32 mouse cellular contexts compared by ENCODE assay signal in the genomic region with DNA sequence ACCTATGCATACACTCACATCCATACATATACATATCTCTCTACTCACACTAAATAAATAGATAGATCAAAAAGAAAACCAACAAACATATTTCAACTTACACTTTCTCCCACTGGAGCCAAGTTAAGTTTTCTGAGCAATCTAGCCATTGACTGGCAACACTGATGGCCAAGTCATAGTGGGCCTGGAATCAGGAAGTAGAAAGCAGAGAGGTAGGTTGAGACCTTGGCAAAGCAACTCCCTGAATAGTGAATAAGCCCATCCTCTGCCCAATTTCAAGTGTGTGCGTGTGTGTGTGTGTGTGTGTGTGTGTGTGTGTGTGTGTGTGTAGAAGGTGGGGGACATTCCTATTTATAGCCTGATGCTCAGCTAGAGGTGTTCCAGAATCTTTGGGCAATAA. TPM values are rescaled to one million over a fixed set of nuclear protein-coding genes. Genes with fewer than 3 reads are reported as not detected.
DNase-seq lines count a peak whose midpoint lies in the region; ATAC-seq and TF ChIP-seq lines count a peak whose summit lies in the region.
"Had no signal": no experiment of that assay in that cellular context is flagged by ENCODE, and none has a peak within 500 bp of the region (broad histone marks: within the 10 kb centered on the region; RNA-seq: fewer than 3 reads in every experiment).

A gene (minus strand): TSS at position 121 of the 400 bp plus-strand sequence.

- no peak within 1 kb of the TSS for H3K4me2 ChIP-seq in CH12.LX (ENCODE audit: insufficient read depth, low read depth, poor library complexity, severe bottlenecking)
- no peak within 1 kb of the TSS for H3K4me2 ChIP-seq in intestine, embryonic 16.5 days (ENCODE audit: low read depth, low read length)
- H3K4me2 ChIP-seq in stomach, embryonic 16.5 days (ENCODE audit: low read depth, low read length) = no peak within 1 kb of the TSS
- H3K4me2 ChIP-seq: forebrain, embryonic 13.5 days; hindbrain, embryonic 15.5 days; limb, embryonic 15.5 days; lung, embryonic 15.5 days; midbrain, embryonic 12.5 days; neural tube, embryonic 13.5 days had no signal

- WGBS in intestine, embryonic 16.5 days = 89% methylated on average over 1 of the region's 1 CpGs
- WGBS in stomach, embryonic 16.5 days = 93% methylated on average over 1 of the region's 1 CpGs

- no peaks in the 10 kb centered on the region for H3K79me2 ChIP-seq in CH12.LX (replicated peaks; ENCODE audit: control insufficient read depth, extremely low read depth, insufficient read depth, poor library complexity, severe bottlenecking)

- no peaks in the 10 kb centered on the region for H3K4me1 ChIP-seq in CH12.LX (ENCODE audit: control insufficient read depth in 1 of 2, insufficient read depth in 2 of 2)
- 0 out of 2 replicates have a peak, but pooled peaks cover 3% of the 10 kb centered on the region for H3K4me1 ChIP-seq in intestine, embryonic 16.5 days (ENCODE audit: control insufficient read depth, insufficient read depth, low read length)
- no peaks in the 10 kb centered on the region for H3K4me1 ChIP-seq in stomach, embryonic 16.5 days (ENCODE audit: control insufficient read depth, insufficient read depth, low read length)
- H3K4me1 ChIP-seq: forebrain, embryonic 13.5 days; hindbrain, embryonic 15.5 days; limb, embryonic 15.5 days; lung, embryonic 15.5 days; midbrain, embryonic 12.5 days had no signal

- no peak for TF ChIP-seq POLR2A in CH12.LX (IDR thresholded peaks at IDR 0.05; ENCODE audit: low read depth, low read length)

- dilution Hi-C loops in CH12.LX (cut with MboI; ENCODE audit: extremely low pct_ligation_motif_present, extremely low pct_unique_long_range_greater_than_20kb, low sequenced_read_pairs) = no loop called here

- no peaks in the 10 kb centered on the region for H3K9me3 ChIP-seq in CH12.LX (replicated peaks; ENCODE audit: low read length)
- H3K9me3 ChIP-seq in intestine, embryonic 16.5 days (ENCODE audit: control insufficient read depth, low read length) = no peaks in the 10 kb centered on the region
- no peaks in the 10 kb centered on the region for H3K9me3 ChIP-seq in stomach, embryonic 16.5 days (replicated peaks; ENCODE audit: control insufficient read depth, low read length)
- H3K9me3 ChIP-seq: forebrain, embryonic 13.5 days; hindbrain, embryonic 10.5 days; hindbrain, embryonic 15.5 days; limb, embryonic 10.5 days; limb, embryonic 15.5 days; lung, embryonic 15.5 days; megakaryocyte, embryonic 14.5 days; midbrain, embryonic 12.5 days; neural tube, embryonic 13.5 days had no signal

- DNase-seq in A20 (ENCODE audit: low read depth, low spot score) (peak; percentile 54), CH12.LX (ENCODE audit: extremely low read depth) (peak; percentile 12), liver (no peak)
- DNase-seq in spleen, adult 12 weeks (ENCODE audit: low spot score) = no peak
- DNase-seq: adrenal gland, postnatal 14 days; cerebellum, adult 11 months; cerebellum, adult 9-10 months; cerebellum, postnatal 36 days; gastrocnemius, adult 2 months; gastrocnemius, postnatal 36 days; heart, postnatal 14 days; kidney, postnatal 14 days; layer of hippocampus, adult 9-11 months; lung, postnatal 36 days had no signal

- no peak for TF ChIP-seq CTCF in CH12.LX (conservative IDR thresholded peaks at IDR 0.05 in 1 of 2, IDR thresholded peaks at IDR 0.05 in 1 of 2; ENCODE audit: low read depth in 2 of 2, low read length in 2 of 2)

- H3K4me3 ChIP-seq in CH12.LX (replicated peaks in 1 of 3; ENCODE audit: low read depth in 2 of 3, low read length in 2 of 3, poor library complexity in 1 of 3) = no peak within 1 kb of the TSS
- H3K4me3 ChIP-seq in intestine, embryonic 16.5 days (ENCODE audit: low read length) = no peak within 1 kb of the TSS
- H3K4me3 ChIP-seq in stomach, embryonic 16.5 days (replicated peaks; ENCODE audit: low read length) = no peak within 1 kb of the TSS
- H3K4me3 ChIP-seq: forebrain, embryonic 13.5 days; gastrocnemius, adult 2 months; hindbrain, embryonic 10.5 days; hindbrain, embryonic 15.5 days; limb, embryonic 10.5 days; limb, embryonic 15.5 days; lung, embryonic 15.5 days; megakaryocyte, embryonic 14.5 days; midbrain, embryonic 12.5 days; neural tube, embryonic 13.5 days had no signal

- no peak within 1 kb of the TSS for H3K9ac ChIP-seq in CH12.LX (ENCODE audit: insufficient read depth, low read depth)
- no peak within 1 kb of the TSS for H3K9ac ChIP-seq in intestine, embryonic 16.5 days (ENCODE audit: low read depth, low read length)
- no peak within 1 kb of the TSS for H3K9ac ChIP-seq in stomach, embryonic 16.5 days (ENCODE audit: low read length)
- H3K9ac ChIP-seq: forebrain, embryonic 13.5 days; hindbrain, embryonic 15.5 days; limb, embryonic 15.5 days; lung, embryonic 15.5 days; midbrain, embryonic 12.5 days; neural tube, embryonic 13.5 days had no signal

- in situ Hi-C loops in CH12.LX (cut with MboI; ENCODE audit: low pct_ligation_motif_present, low pct_unique_long_range_greater_than_20kb, low sequenced_read_pairs) = loop anchor here (10.0 kb wide), 1 partner anchor 55 kb away; no protein-coding TSS in a partner anchor

- TF ChIP-seq EP300 in CH12.LX (IDR thresholded peaks at IDR 0.05; ENCODE audit: low read length) = no peak

- H3K27ac ChIP-seq in CH12.LX (ENCODE audit: insufficient read depth, low read depth) = no peak within 1 kb of the TSS
- peak within 1 kb of the TSS; percentile 83 for H3K27ac ChIP-seq in intestine, embryonic 16.5 days (ENCODE audit: low read length)
- H3K27ac ChIP-seq in stomach, embryonic 16.5 days (ENCODE audit: low read length) = peak within 1 kb of the TSS; percentile 82
- H3K27ac ChIP-seq: forebrain, embryonic 13.5 days; gastrocnemius, adult 2 months; hindbrain, embryonic 10.5 days; hindbrain, embryonic 15.5 days; limb, embryonic 10.5 days; limb, embryonic 15.5 days; lung, embryonic 15.5 days; midbrain, embryonic 12.5 days; neural tube, embryonic 13.5 days had no signal

- H3K27me3 ChIP-seq in CH12.LX (replicated peaks) = no peaks in the 10 kb centered on the region
- H3K27me3 ChIP-seq in intestine, embryonic 16.5 days (replicated peaks; ENCODE audit: control insufficient read depth, insufficient read depth, low read length) = no peaks in the 10 kb centered on the region
- no peaks in the 10 kb centered on the region for H3K27me3 ChIP-seq in stomach, embryonic 16.5 days (ENCODE audit: control insufficient read depth, insufficient read depth, low read length)
- H3K27me3 ChIP-seq: forebrain, embryonic 13.5 days; hindbrain, embryonic 15.5 days; limb, embryonic 15.5 days; lung, embryonic 15.5 days; megakaryocyte, embryonic 14.5 days; midbrain, embryonic 12.5 days; neural tube, embryonic 13.5 days had no signal

- ATAC-seq in intestine, embryonic 16.5 days = no peak
- ATAC-seq in stomach, embryonic 16.5 days (ENCODE audit: insufficient read depth, low FRiP score) = no peak
- ATAC-seq: forebrain, embryonic 13.5 days; inflammation-experienced regulatory T-cells, adult 6 months had no signal

- no peaks in the 10 kb centered on the region for H3K36me3 ChIP-seq in CH12.LX (replicated peaks in 1 of 2; ENCODE audit: control insufficient read depth in 1 of 2, insufficient read depth in 1 of 2, low read length in 1 of 2)
- H3K36me3 ChIP-seq in intestine, embryonic 16.5 days (ENCODE audit: control insufficient read depth, insufficient read depth, low read length) = no peaks in the 10 kb centered on the region
- H3K36me3 ChIP-seq in stomach, embryonic 16.5 days (ENCODE audit: control insufficient read depth, insufficient read depth, low read length) = no peaks in the 10 kb centered on the region
- H3K36me3 ChIP-seq: hindbrain, embryonic 10.5 days; hindbrain, embryonic 15.5 days; limb, embryonic 10.5 days; limb, embryonic 15.5 days; lung, embryonic 15.5 days; midbrain, embryonic 12.5 days; neural tube, embryonic 13.5 days had no signal

- no peak for TF ChIP-seq RAD21 in CH12.LX (IDR thresholded peaks at IDR 0.05; ENCODE audit: low read depth, low read length)

TF ChIP-seq in CH12.LX, 34 proteins besides CTCF, POLR2A, EP300 and RAD21:
- no peak for TF ChIP-seq ZMIZ1 (IDR thresholded peaks at IDR 0.05; ENCODE audit: low read depth, low read length)
- TF ChIP-seq JUND (conservative IDR thresholded peaks at IDR 0.05; ENCODE audit: low read depth, low read length) = no peak
- TF ChIP-seq TBP (conservative IDR thresholded peaks at IDR 0.05; ENCODE audit: low read depth, low read length) = no peak
- TF ChIP-seq JUN (IDR thresholded peaks at IDR 0.05; ENCODE audit: insufficient read depth, low read depth, low read length) = no peak
- no peak for TF ChIP-seq MXI1 (IDR thresholded peaks at IDR 0.05; ENCODE audit: low read depth, low read length)
- no peak for TF ChIP-seq CHD2 (IDR thresholded peaks at IDR 0.05; ENCODE audit: low read length)
- TF ChIP-seq HCFC1 (IDR thresholded peaks at IDR 0.05; ENCODE audit: low read depth, low read length) = no peak
- no peak for TF ChIP-seq ZC3H11A (IDR thresholded peaks at IDR 0.05; ENCODE audit: low read depth, low read length)
- TF ChIP-seq CHD1 (IDR thresholded peaks at IDR 0.05; ENCODE audit: low read depth, low read length) = no peak
- no peak for TF ChIP-seq UBTF (IDR thresholded peaks at IDR 0.05; ENCODE audit: low read depth, low read length)
- TF ChIP-seq E2F4 (IDR thresholded peaks at IDR 0.05; ENCODE audit: insufficient replicate concordance, low read depth, low read length) = no peak
- TF ChIP-seq TCF12 (IDR thresholded peaks at IDR 0.05; ENCODE audit: low read depth, low read length) = no peak
- no peak for TF ChIP-seq KAT2A (IDR thresholded peaks at IDR 0.05; ENCODE audit: insufficient replicate concordance, low read length)

RNA-seq across cellular contexts. Expression of the gene that starts here (rescaled TPM):
- total RNA-seq in CH12.LX (2012; rRNA removed) = not detected in 2 replicates
- total RNA-seq in CH12.LX (2014; rRNA removed) = not detected in 2 replicates
- polyA plus RNA-seq in CH12.LX (2012; ENCODE audit: insufficient read length, low read depth) = not detected in 2 replicates
- not detected in 2 replicates for polyA plus RNA-seq in intestine, embryonic 16.5 days (2015; fragmentation: Nextera tagmentation; extraction: Ambion mirVana)
- polyA plus RNA-seq in stomach, embryonic 16.5 days (2015; fragmentation: Nextera tagmentation; extraction: Ambion mirVana) = not detected in 2 replicates
- total RNA-seq: adrenal gland, postnatal 14 days; gastrocnemius, adult 2 months; gastrocnemius, postnatal 36 days; heart, postnatal 14 days; MEL had no signal
- polyA plus RNA-seq: C2C12; embryonic facial prominence, embryonic 11.5 days; forebrain, embryonic 13.5 days; heart, embryonic 14.5 days; hindbrain, embryonic 10.5 days; hindbrain, embryonic 15.5 days; inflammation-experienced regulatory T-cells, adult 6 months; limb, embryonic 10.5 days; limb, embryonic 15.5 days; liver, embryonic 16.5 days; lung, embryonic 15.5 days; midbrain, embryonic 12.5 days; neural tube, embryonic 13.5 days; testis, adult 2 months had no signal

Comparison
In these comparisons a context has a peak if more than half of its experiments do, and no peak if none do; other contexts are left out.
1. Peak in DNase-seq in CH12.LX; RNA of the gene not detected or under 1 TPM.